In genomic region chr6:88116347-88117183, GRCm38 (mm10) we compare ENCODE assay signal across 8 mouse cellular contexts. TPM values are rescaled to one million over a fixed set of nuclear protein-coding genes. Genes with fewer than 3 reads are reported as not detected.
A peak's percentile ranks its signal among the peaks of the same experiment; 100 is the strongest.
DNase-seq lines count a peak whose midpoint lies in the region; ATAC-seq lines count a peak whose summit lies in the region.

No protein-coding gene starts in this region.

- H3K9me3 ChIP-seq in limb, embryonic 13.5 days, result no peaks in the 10 kb centered on the region

- H3K27me3 ChIP-seq in limb, embryonic 13.5 days, result no peaks in the 10 kb centered on the region

- no peak overlapping the region for H3K4me3 ChIP-seq in limb, embryonic 13.5 days

- no peak overlapping the region for H3K4me2 ChIP-seq in limb, embryonic 13.5 days (replicated peaks)

- H3K27ac ChIP-seq in limb, embryonic 13.5 days, result no peak overlapping the region

- 0 out of 2 replicates have a peak overlapping the region, but pooled peaks have one; percentile 19 for H3K9ac ChIP-seq in limb, embryonic 13.5 days

- peaks cover 24% of the 10 kb centered on the region for H3K4me1 ChIP-seq in limb, embryonic 13.5 days

- DNase-seq in left cerebral cortex, postnatal 4 days, result peak; percentile 96
- DNase-seq in left cerebral cortex, postnatal 36 days (ENCODE audit: low spot score in 2 of 2), result no peak
- peak; percentile 24 for DNase-seq in c-Kit-negative CD71-positive TER-119-positive erythroid progenitor cells, embryonic 14.5 days (ENCODE audit: low read depth, low spot score)
- DNase-seq in fat pad, adult 2 months (ENCODE audit: extremely low read depth, low read depth, low spot score), result peak; percentile 55
- no peak for DNase-seq in embryo, embryonic 10.5 days (ENCODE audit: low spot score)
- DNase-seq in layer of hippocampus, postnatal 25 days (ENCODE audit: extremely low spot score in 1 of 2, low spot score in 1 of 2), result no peak

- ATAC-seq in limb, embryonic 13.5 days (ENCODE audit: low FRiP score, low read depth), result no peak
- no peak for ATAC-seq in CD4-positive, CD25-positive, alpha-beta regulatory T cell, adult 4 months

- no peaks in the 10 kb centered on the region for H3K36me3 ChIP-seq in limb, embryonic 13.5 days

- WGBS in limb, embryonic 13.5 days, result 79% methylated on average over 21 of the region's 21 CpGs

- intact Hi-C loops in left cerebral cortex, postnatal 4 days (cut with DNase I), result no loop called here
- intact Hi-C loops in left cerebral cortex, postnatal 36 days (cut with DNase I), result no loop called here

RNA-seq across cellular contexts. Expression of gene Rpn1, which starts 32.3 kb away (rescaled TPM):
- 100 to 1,000 TPM; 186 to 197 TPM for total RNA-seq in left cerebral cortex, postnatal 4 days (2021)
- total RNA-seq in left cerebral cortex, postnatal 36 days (2021), result 100 to 1,000 TPM; 165 to 167 TPM
- polyA plus RNA-seq in limb, embryonic 13.5 days (2015; fragmentation: Nextera tagmentation; extraction: Ambion mirVana), result 391 and 427 TPM in 2 replicates
- polyA plus RNA-seq in CD4-positive, CD25-positive, alpha-beta regulatory T cell, adult 4 months (2017; shearing (Covaris generic)), result 100 to 1,000 TPM; 108 to 117 TPM
- 100 to 1,000 TPM; 166 to 175 TPM for total RNA-seq in layer of hippocampus, postnatal 25 days (2021)

Comparison
In these comparisons a context has a peak if more than half of its experiments do, and no peak if none do; other contexts are left out.
1. DNase-seq: peak in left cerebral cortex, postnatal 4 days (single experiment), c-Kit-negative CD71-positive TER-119-positive erythroid progenitor cells, embryonic 14.5 days (single experiment) and fat pad, adult 2 months (single experiment); none in left cerebral cortex, postnatal 36 days (0 of 2), embryo, embryonic 10.5 days (single experiment) and layer of hippocampus, postnatal 25 days (0 of 2).